Mouse (Mus musculus): ENCODE results near the gene Mrpl55. TPM values are rescaled to one million over a fixed set of nuclear protein-coding genes. Genes with fewer than 3 reads are reported as not detected.

Mrpl55 gene
- polyA plus RNA-seq, 1 experiment from 2014 or later: 92.6 TPM

DNA sequence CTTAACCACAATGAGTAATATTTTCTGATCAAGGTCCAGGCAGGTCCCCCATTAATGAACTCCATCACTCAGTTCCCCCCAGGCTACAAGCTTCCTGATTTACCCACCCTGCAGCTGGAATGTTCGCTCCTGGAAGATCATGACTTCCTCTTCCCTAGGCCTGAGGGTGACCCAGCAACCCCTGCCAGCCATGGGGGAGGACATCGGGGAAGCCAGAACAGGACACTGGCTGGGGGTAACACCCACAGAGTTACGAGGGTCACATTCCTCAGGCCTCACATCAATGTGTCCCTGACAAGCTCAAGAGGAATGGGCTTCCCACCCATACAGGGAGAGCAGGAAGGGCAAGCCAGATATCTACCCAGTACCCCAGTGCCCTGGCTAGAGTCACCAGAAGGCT is 32.5 kb upstream of the Mrpl55 start:
- no peak overlapping the region for H3K27ac ChIP-seq
- 42% methylated on average over 3 of the region's 3 CpGs for WGBS

DNA sequence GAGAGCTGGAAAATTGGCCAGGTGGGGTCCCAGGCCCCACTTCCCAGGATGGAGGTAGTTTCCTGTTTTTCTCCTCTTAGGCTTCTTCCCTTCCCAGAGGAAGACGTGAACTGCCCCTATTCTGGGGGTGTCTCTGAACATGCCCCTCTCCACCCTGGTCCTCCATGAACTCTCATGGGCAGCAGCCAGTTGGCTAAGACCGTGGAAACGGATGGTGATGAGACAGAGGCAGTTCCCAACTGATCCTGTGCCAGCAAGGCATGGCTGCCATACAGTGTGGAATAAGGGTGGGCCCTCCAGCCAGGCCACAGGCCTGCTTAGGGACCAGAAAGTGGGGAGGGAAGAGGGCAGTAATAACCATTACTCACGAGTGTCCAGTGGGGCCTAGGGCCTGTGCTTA is 31.7 kb upstream of the Mrpl55 start:
- Histone ChIP-seq H3K4me3 (no peak overlapping the region), H3K4me2 (no peak overlapping the region), H3K9ac (no peak overlapping the region), H3K4me1 (no peaks in the 10 kb centered on the region), H3K9me3 (no peaks in the 10 kb centered on the region), H3K36me3 (no peaks in the 10 kb centered on the region), H3K27ac (no peak overlapping the region), H3K27me3 (peaks cover 15% of the 10 kb centered on the region)
- no peak for ATAC-seq (ENCODE audit: borderline replicate concordance, extremely low read depth, low FRiP score, low TSS enrichment)
- WGBS: 61% methylated on average over 4 of the region's 4 CpGs

More for the DNA sequence above, 32.5 kb upstream of the Mrpl55 start:
- H3K4me3 ChIP-seq: no peak overlapping the region
- no peaks in the 10 kb centered on the region for H3K9me3 ChIP-seq
- no peak overlapping the region for H3K4me2 ChIP-seq
- H3K4me1 ChIP-seq: no peaks in the 10 kb centered on the region
- peaks cover 7% of the 10 kb centered on the region for H3K27me3 ChIP-seq
- no peak for ATAC-seq (ENCODE audit: borderline replicate concordance, extremely low read depth, low FRiP score, low TSS enrichment)
- no peaks in the 10 kb centered on the region for H3K36me3 ChIP-seq
- no peak overlapping the region for H3K9ac ChIP-seq

DNA sequence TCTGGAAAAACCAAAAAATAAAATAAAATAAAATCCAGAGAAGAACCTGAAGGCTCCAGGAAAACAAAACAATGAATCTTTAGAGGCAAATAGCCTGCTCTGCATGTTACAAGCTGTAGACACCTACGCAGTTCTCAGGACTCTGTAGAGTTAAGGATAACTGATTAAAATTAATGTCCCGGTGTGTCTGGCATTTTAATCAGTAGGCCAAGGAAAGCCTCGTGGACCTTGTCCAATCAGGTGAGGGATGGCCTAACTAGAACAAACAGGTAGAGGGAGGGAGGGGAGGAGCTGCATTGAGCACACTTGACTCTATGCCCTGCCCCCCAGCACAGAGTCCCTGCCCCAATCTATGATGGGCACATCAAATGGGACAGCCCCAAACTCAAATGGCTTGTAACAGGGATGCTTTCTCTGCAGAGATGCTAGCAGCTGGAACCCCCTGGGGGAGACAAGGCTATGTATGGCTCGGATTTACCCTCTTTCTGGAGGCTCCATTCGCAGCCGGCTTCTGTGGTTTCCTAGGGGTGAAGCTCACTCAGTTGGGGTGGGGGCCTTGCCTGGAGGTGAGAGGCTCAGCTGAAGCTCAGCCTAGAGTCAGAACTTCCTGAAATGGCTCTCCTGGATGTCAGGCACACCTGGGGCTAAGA is 28.0 kb upstream of the Mrpl55 start:
- H3K27me3 ChIP-seq: peaks cover 52% of the 10 kb centered on the region
- no peak overlapping the region for H3K4me3 ChIP-seq
- WGBS: 52% methylated on average over 6 of the region's 6 CpGs
- H3K9ac ChIP-seq: no peak overlapping the region
- ATAC-seq (ENCODE audit: borderline replicate concordance, extremely low read depth, low FRiP score, low TSS enrichment): no peak
- no peak overlapping the region for H3K4me2 ChIP-seq
- H3K36me3 ChIP-seq: no peaks in the 10 kb centered on the region
- H3K9me3 ChIP-seq: no peaks in the 10 kb centered on the region
- no peak overlapping the region for H3K27ac ChIP-seq
- 0 out of 2 replicates have a peak, but pooled peaks cover 10% of the 10 kb centered on the region for H3K4me1 ChIP-seq

DNA sequence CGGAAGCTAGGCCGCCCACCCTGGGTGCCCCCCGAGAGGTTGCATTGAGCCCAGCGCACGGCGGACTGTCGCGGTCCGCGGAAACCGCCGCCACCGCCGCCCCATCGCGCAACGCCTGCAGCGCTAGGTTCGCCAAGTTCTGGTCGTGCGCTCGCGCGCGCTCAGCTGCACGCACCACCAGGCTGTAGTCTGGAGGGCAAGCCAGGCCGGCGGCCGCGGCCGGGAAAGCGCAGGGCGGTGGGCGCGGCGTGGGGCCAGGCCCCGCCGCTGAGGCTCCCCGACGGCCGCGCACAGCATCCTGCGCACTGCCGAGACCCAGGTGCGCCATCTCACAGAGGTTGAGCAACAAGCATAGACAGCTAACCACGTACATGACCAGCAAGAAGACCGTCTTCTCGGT is 25.8 kb upstream of the Mrpl55 start:
- H3K9ac ChIP-seq: no peak overlapping the region

DNA sequence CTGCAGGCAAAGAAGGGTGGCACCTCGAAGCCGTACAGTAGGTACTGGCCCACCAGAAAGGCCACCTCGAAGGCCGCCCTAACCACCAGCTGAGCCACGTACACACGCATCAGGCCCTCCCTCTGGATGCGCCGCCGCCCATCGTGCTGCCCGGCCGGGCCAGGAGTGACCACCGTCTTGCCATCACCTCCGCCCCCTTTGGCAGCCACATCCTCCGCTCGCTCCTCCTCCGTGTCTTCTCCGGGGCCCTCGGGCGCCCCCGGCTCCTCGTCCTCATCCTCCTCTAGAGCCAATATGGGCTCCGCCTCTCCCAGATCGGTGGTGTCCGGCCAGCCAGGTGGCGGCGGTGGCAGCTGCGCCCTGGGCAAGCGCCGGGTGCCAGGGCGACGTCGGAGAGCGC is 25.4 kb upstream of the Mrpl55 start:
- H3K4me2 ChIP-seq: peak overlapping the region; percentile 45
- no peaks in the 10 kb centered on the region for H3K9me3 ChIP-seq
- no peak overlapping the region for H3K9ac ChIP-seq
- peak overlapping the region; percentile 24 for H3K4me3 ChIP-seq
- H3K27me3 ChIP-seq: peaks cover 60% of the 10 kb centered on the region
- H3K4me1 ChIP-seq: 0 out of 2 replicates have a peak, but pooled peaks cover 10% of the 10 kb centered on the region
- no peak overlapping the region for H3K27ac ChIP-seq
- no peaks in the 10 kb centered on the region for H3K36me3 ChIP-seq
- ATAC-seq (ENCODE audit: borderline replicate concordance, extremely low read depth, low FRiP score, low TSS enrichment): no peak
- WGBS: 6% methylated on average over 34 of the region's 34 CpGs

More for the DNA sequence above, 25.8 kb upstream of the Mrpl55 start:
- H3K36me3 ChIP-seq: no peaks in the 10 kb centered on the region
- H3K4me2 ChIP-seq: peak overlapping the region; percentile 45
- 1% methylated on average over 47 of the region's 48 CpGs for WGBS
- peaks cover 60% of the 10 kb centered on the region for H3K27me3 ChIP-seq
- no peaks in the 10 kb centered on the region for H3K9me3 ChIP-seq
- ATAC-seq (ENCODE audit: borderline replicate concordance, extremely low read depth, low FRiP score, low TSS enrichment): no peak
- H3K4me1 ChIP-seq: 0 out of 2 replicates have a peak, but pooled peaks cover 10% of the 10 kb centered on the region
- H3K4me3 ChIP-seq: peak overlapping the region; percentile 24
- H3K27ac ChIP-seq: no peak overlapping the region

DNA sequence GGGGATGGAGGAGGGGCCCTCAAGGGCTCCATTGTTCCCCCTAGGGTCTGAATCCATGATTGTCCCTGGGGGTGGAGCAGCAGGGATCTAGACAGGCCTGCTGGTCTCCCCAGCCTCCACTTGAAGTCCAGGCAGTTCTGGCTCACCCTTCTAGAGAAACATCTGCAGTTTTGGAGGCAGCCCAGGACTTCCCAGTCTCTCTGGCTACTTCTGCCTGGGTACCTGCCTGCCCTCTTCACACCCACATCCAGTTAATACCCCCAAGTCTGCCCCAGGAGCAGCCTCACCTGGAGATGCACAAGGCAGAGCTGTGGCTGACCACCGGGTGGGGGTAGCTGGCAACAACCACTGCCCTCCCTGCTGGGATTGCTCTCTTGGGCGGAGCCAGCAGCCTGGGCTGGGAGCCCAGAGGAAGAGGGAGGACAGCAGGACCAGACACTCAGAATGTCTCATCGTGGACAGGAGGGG is 19.4 kb upstream of the Mrpl55 start, which contains the start of gene Gjc2:
Gene Gjc2 (minus strand): TSS at position 350 of the 468 bp plus-strand sequence.
- no peak within 1 kb of the TSS for H3K9ac ChIP-seq
- H3K27ac ChIP-seq: 0 out of 2 replicates have a peak within 1 kb of the TSS, but pooled peaks have one; percentile 37
- no peaks in the 10 kb centered on the region for H3K9me3 ChIP-seq
- H3K4me1 ChIP-seq: peaks cover 6% of the 10 kb centered on the region
- no peak within 1 kb of the TSS for H3K4me2 ChIP-seq
- WGBS: 25% methylated on average over 3 of the region's 3 CpGs
- peaks cover 21% of the 10 kb centered on the region for H3K27me3 ChIP-seq
- peak; percentile 55 for ATAC-seq (ENCODE audit: borderline replicate concordance, extremely low read depth, low FRiP score, low TSS enrichment)
- H3K4me3 ChIP-seq: no peak within 1 kb of the TSS
- H3K36me3 ChIP-seq: peaks cover 20% of the 10 kb centered on the region

DNA sequence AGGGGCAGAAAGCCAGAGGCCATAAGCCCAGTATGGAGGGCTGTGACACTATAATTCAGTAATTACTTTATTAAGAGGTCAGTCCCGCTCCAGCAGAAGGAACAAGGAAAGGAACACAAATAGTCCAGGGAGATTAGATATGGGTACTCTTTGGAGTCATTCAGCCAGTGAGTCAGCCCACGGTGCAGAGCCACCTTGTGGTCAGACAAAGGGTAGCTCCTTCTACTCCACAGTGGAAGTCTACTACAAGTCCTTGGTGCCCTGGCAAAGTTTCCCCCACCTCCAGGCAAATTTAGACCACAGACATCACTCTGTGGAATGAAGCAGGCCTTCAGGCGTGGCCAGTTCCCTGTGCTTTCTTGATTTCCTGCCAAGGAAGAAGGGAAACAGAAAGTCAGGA is 18.5 kb upstream of the Mrpl55 start:
- ATAC-seq (ENCODE audit: borderline replicate concordance, extremely low read depth, low FRiP score, low TSS enrichment): no peak
- 26% methylated on average over 3 of the region's 3 CpGs for WGBS
- Histone ChIP-seq H3K9me3 (no peaks in the 10 kb centered on the region), H3K27me3 (peaks cover 12% of the 10 kb centered on the region), H3K36me3 (peaks cover 20% of the 10 kb centered on the region), H3K9ac (no peak overlapping the region), H3K27ac (no peak overlapping the region), H3K4me1 (peaks cover 6% of the 10 kb centered on the region), H3K4me3 (no peak overlapping the region), H3K4me2 (no peak overlapping the region)

DNA sequence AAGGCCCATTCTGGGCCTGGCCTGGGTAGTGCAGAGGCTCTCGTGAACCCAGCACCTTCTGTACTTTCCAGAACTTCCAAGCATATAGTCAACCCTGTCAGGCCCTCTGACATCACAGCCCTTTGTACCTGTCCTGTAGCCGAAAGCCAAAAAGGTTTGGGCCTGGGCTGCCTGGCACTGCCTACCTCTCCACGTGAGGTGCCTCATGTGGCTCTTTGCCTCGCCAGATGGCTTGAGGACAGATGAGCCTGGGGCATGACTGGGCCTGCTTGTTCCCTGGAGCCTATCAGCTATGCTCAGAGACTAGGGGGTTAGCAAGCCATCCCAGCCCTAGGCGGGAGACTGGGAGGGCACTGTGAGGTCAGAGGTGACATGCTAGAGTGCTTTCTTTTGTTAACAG is 16.8 kb upstream of the Mrpl55 start:
- H3K9ac ChIP-seq: no peak overlapping the region
- H3K4me2 ChIP-seq: no peak overlapping the region
- H3K4me3 ChIP-seq: no peak overlapping the region
- no peak for ATAC-seq (ENCODE audit: borderline replicate concordance, extremely low read depth, low FRiP score, low TSS enrichment)
- H3K27me3 ChIP-seq: no peaks in the 10 kb centered on the region
- no peaks in the 10 kb centered on the region for H3K9me3 ChIP-seq
- H3K36me3 ChIP-seq: peaks cover 20% of the 10 kb centered on the region
- WGBS: 88% methylated on average over 5 of the region's 5 CpGs
- peaks cover 12% of the 10 kb centered on the region for H3K4me1 ChIP-seq
- no peak overlapping the region for H3K27ac ChIP-seq

DNA sequence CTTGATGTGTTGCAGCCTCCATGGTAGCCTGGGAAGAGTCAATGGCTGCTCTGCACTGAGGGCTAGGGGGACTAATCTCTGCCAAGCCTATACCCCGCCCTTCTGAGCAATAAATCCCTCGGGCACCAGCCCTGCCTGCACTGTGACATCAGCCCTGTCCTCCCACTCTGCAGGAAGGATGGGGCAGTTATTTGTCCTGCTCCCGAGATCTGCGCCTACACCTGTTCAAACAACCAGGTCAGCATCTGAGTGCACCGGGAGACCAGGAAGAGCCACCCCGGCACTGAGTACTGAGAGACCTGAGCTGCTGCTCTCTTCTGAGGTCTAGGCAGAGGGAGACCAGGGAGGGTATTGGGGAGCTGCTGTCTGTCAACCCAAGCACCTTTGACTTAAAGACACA is 14.6 kb upstream of the Mrpl55 start:
- H3K27me3 ChIP-seq: no peaks in the 10 kb centered on the region
- no peak overlapping the region for H3K27ac ChIP-seq
- H3K36me3 ChIP-seq: peaks cover 20% of the 10 kb centered on the region
- H3K9ac ChIP-seq: no peak overlapping the region
- H3K4me1 ChIP-seq: peaks cover 17% of the 10 kb centered on the region
- H3K4me2 ChIP-seq: no peak overlapping the region
- WGBS: 63% methylated on average over 6 of the region's 6 CpGs
- no peak for ATAC-seq (ENCODE audit: borderline replicate concordance, extremely low read depth, low FRiP score, low TSS enrichment)
- no peak overlapping the region for H3K4me3 ChIP-seq
- H3K9me3 ChIP-seq: no peaks in the 10 kb centered on the region

DNA sequence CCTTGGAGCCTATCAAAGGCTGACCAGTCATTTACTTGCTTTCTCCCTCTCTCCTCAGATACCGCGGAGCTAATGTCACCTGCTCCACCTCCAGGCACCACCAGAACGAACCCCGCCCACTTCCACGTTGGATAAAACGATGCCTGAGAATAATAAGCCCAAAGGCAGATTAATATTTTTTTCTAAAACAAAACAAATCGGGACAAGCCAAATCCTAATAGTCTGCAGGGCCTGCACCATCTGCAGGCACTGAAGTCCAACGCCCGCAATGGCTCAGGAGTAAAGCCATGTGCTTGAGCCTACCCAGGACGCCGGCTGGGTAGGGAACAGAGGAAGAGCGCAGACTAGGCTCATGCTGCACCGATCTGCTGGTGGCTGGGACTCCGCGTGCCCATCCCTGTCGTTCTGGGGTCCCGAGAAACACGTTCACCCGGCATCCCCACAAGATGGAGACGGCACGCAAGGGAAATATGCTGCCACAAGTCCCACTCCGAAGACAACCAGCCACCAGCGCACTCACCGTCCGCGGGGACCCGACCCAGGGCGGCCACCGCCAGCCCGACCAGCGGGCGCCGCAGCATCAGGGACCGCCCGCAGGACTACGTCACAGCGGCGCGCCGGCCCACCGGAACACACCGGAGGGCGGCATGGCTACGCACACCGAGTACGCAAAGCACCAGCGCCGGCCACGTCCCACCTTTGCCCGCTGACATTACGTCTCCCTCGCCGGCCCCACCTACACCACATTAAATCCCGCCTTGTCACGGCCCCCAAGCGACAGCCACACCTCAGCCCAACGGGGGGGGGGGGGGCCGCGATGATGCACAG is 10.8 kb upstream of the Mrpl55 start:
- Histone ChIP-seq H3K4me2 (peak overlapping the region; percentile 73), H3K4me3 (peak overlapping the region; percentile 68), H3K27me3 (no peaks in the 10 kb centered on the region), H3K4me1 (peaks cover 11% of the 10 kb centered on the region), H3K36me3 (no peaks in the 10 kb centered on the region), H3K9ac (peak overlapping the region; percentile 53), H3K9me3 (no peaks in the 10 kb centered on the region), H3K27ac (peak overlapping the region; percentile 93)
- under 1% methylated on average over 59 of the region's 59 CpGs for WGBS
- ATAC-seq (ENCODE audit: borderline replicate concordance, extremely low read depth, low FRiP score, low TSS enrichment): peak; percentile 92

DNA sequence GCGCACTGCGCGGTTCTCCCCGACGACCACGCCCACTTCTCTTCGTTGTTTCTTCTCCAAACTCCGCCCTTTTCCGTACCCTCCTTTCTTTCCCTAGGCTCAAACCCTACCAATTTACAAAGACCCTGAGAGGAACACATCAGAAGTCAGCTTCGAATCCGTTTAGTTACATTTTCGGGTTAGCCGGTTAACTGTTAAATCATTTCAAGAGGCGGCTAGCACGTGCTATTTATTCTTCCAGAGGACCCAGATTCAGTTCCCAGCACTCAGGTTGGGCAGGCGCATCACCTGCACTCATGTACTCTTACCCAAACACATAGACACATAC is 10.3 kb upstream of the Mrpl55 start, which contains the start of gene Guk1:
Gene Guk1 (minus strand): TSS at position 154 of the 328 bp plus-strand sequence.
- Histone ChIP-seq H3K9ac (peak within 1 kb of the TSS; percentile 53), H3K36me3 (no peaks in the 10 kb centered on the region), H3K4me2 (peak within 1 kb of the TSS; percentile 73), H3K4me3 (peak within 1 kb of the TSS; percentile 68), H3K27me3 (no peaks in the 10 kb centered on the region), H3K9me3 (no peaks in the 10 kb centered on the region), H3K4me1 (peaks cover 11% of the 10 kb centered on the region), H3K27ac (peak within 1 kb of the TSS; percentile 93)
- ATAC-seq (ENCODE audit: borderline replicate concordance, extremely low read depth, low FRiP score, low TSS enrichment): peak; percentile 4; the same call in 1 of the 2 replicates
- 3% methylated on average over 16 of the region's 16 CpGs for WGBS

DNA sequence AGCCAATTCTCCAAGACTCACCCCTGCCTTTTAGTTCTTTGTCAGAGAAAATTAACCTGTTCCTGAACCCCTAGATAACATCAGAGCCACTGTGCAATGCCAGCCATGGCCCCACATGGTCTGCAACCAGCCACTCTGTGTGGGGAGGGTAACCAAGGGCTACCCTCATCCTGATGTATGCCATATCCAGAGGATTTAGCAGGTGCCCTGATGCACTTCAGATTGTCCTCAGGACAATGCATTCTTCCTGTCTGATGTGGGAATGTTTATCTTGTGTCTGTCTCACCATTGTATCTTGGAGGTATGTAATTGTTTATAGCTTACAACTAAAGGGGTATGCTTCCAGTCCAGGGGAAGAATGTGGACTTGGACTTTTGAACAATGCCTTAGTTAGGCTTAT is 6.1 kb upstream of the Mrpl55 start:
- no peak overlapping the region for H3K4me3 ChIP-seq
- no peaks in the 10 kb centered on the region for H3K27me3 ChIP-seq
- H3K27ac ChIP-seq: peak overlapping the region; percentile 38
- H3K4me1 ChIP-seq: peaks cover 7% of the 10 kb centered on the region
- no peaks in the 10 kb centered on the region for H3K9me3 ChIP-seq
- peaks cover 18% of the 10 kb centered on the region for H3K36me3 ChIP-seq
- H3K4me2 ChIP-seq: no peak overlapping the region
- H3K9ac ChIP-seq: no peak overlapping the region
- no peak for ATAC-seq (ENCODE audit: borderline replicate concordance, extremely low read depth, low FRiP score, low TSS enrichment)
